Mouse (Mus musculus): ENCODE results near the gene Vmn1r224. TPM values are rescaled to one million over a fixed set of nuclear protein-coding genes. Genes with fewer than 3 reads are reported as not detected.

The Vmn1r224 gene
- not detected in 2 replicates for polyA plus RNA-seq (2012; ENCODE audit: low replicate concordance)

GRCm38 (mm10) chr17:20413846-20414245 is at the start of gene Vmn1r224:
Gene Vmn1r224, plus strand, starts transcription at chr17:20414146.

Other genes starting within 250 kb of the Vmn1r224 start
- not detected in 2 replicates for gene Fpr-rs6, start 231.0 kb upstream of the Vmn1r224 start, polyA plus RNA-seq (2012; ENCODE audit: low replicate concordance)
- gene Vmn2r105, start 179.1 kb upstream of the Vmn1r224 start, polyA plus RNA-seq (2012; ENCODE audit: low replicate concordance) = 0.07 TPM in 1 of 2 replicates, not detected in the other
- not detected in 2 replicates for gene Vmn2r106, start 128.6 kb upstream of the Vmn1r224 start, polyA plus RNA-seq (2012; ENCODE audit: low replicate concordance)
- gene Vmn2r107, start 68.9 kb upstream of the Vmn1r224 start, polyA plus RNA-seq (2012; ENCODE audit: low replicate concordance) = 0.01 TPM in 1 of 2 replicates, not detected in the other
- gene Vmn2r108, start 67.2 kb downstream of the Vmn1r224 start, polyA plus RNA-seq (2012; ENCODE audit: low replicate concordance) = not detected in 2 replicates
- not detected in 2 replicates for gene Vmn1r225, start 84.0 kb downstream of the Vmn1r224 start, polyA plus RNA-seq (2012; ENCODE audit: low replicate concordance)
- not detected in 2 replicates for gene Vmn2r109, start 150.6 kb downstream of the Vmn1r224 start, polyA plus RNA-seq (2012; ENCODE audit: low replicate concordance)
- 0.01 TPM in 1 of 2 replicates, not detected in the other for gene Vmn2r110, start 182.3 kb downstream of the Vmn1r224 start, polyA plus RNA-seq (2012; ENCODE audit: low replicate concordance)
- gene Fpr-rs3, start 210.7 kb downstream of the Vmn1r224 start, polyA plus RNA-seq (2012; ENCODE audit: low replicate concordance) = not detected in 2 replicates